Mouse (Mus musculus) MEL-GATA-1-ER (cell line): ENCODE data around the gene Sec22a.

Source experiments
- DNase-seq: peaks from one replicate; pipeline ENCODE4 v3.0.0-alpha.2; 2012; ENCODE audit warnings: low read depth; ENCODE audit errors: extremely low read depth

Sec22a gene

DNA sequence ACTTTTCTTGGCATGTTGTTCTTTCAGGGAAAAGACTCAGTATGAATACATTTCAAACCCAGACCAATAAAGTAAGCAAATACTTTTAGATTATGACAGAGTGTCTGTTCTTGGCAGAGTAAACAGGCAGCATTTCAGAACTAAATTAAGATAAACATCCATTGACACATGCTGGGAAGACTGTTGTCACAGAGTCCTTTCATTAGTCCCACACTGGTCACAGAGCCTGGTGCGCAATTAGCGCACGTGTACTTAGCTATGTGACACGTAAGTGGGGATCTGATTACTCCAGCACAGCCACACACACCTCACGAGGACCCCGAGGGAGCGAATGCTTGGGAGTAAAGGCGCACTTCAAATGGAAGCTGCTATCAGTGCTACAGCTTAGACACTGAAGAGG lies 52.1 kb downstream of the Sec22a start:
- DNase-seq: no peak

DNA sequence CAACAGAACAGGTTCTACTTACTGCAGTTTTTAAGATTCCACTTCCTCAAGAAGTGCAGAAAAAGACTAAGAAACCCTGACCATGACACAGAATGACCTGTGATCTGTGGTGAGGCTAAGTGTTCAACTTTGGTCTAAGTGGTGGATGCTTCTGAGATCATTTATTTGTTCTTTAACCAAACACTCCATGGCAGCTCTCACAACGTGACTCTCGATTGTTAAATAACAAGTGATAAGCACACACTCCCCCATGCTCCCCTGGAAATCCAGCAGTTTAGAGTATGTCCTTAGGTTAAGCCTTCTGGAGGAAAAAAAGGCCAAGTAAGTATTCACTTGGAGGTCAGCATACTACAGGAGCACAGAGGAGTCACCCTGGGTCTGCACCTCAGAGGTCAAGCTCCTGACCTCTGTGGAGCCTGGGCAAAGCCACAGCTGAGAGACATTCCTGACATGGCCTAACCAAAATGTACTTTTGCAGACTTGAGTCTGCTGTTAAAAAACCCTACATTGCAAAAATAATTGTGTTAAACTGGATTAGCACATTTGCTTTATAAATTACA lies 53.1 kb downstream of the Sec22a start:
- DNase-seq: no peak

DNA sequence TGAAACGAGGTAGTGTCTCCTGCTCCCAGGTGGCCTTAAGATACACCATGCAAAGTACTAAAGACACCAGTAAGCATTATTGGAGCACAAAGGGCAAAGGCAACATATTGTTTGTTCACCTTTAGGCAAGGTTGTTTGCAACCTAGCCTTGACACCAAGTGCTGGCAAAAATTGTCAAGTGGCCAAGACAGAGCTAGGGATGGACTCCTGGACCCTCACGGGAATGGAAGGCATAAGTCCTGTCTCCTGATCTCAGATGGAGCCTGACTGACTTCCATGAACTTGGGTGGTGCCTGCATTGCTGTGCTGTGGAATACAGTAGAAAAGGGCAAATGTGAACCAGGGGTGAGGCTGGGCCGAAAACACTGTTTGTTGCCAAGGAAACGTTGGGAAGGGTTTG lies 54.1 kb downstream of the Sec22a start:
- no peak for DNase-seq

GRCm38 (mm10) chr16:35308486-35309143 lies 55.1 kb downstream of the Sec22a start:
- DNase-seq: no peak

DNA sequence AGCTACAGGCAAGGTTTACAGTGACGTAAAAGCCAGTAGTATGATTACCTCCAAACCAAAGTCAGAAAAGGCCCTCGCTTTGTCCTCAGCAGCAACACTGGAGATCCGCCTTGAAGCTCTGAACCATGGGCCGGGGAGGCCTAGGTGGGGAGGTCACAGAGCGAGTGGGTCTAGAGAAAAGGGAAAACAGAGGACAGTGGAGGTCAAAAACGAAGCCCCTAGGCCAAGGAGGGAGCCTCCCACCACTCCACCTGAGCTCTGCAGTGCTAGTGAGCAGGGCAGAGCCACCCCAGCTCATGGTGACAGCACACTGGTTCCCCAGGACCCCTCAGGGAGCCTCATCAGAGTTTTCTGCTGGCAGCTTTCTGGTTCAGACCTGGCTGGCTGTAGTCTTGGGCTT lies 55.7 kb downstream of the Sec22a start:
- no peak for DNase-seq

DNA sequence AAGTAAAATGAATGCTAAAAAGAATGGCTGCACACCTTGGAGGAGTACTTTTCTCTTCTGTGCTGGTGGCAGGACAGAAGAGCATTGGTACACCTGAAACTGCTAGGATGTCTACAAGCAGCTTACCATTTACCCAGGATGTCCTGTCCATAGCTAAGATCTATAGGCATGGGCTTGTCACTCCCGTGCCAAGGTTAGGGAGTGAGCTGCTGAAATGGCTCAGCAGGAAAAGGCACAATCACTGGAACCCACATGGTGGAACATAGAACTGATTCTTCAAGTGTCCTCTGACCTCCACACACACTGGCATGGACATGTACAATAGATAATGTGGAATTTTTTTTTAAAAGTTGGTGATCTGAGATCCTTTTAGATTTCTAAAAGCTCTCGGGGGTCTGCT lies 56.4 kb downstream of the Sec22a start:
- DNase-seq: no peak

- DNase-seq: no peak
These were observed 57.1 kb downstream of the Sec22a start for GRCm38 (mm10) chr16:35306631-35307030.

DNA sequence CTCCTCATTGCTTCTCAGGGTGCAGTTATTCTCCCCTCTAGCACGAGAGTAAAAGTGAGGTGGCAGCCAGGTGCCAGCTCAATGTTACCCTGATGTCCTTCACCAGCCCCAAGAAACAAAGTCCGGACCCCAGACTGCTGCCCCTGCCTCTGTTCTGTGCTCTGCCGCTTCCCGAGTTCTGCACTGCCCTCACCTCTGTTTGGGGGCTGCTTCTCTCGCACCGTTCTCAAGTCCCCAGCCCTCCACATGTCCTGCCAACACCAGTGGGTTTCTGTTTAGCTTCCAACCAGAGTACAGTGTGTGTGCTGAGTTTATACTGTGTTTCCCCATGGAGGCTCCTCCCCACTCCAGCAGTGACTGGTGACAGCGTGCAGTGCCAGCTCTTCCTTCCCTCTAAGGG lies 58.5 kb downstream of the Sec22a start:
- no peak for DNase-seq

GRCm38 (mm10) chr16:35304416-35304815 lies 59.3 kb downstream of the Sec22a start:
- DNase-seq: no peak

DNA sequence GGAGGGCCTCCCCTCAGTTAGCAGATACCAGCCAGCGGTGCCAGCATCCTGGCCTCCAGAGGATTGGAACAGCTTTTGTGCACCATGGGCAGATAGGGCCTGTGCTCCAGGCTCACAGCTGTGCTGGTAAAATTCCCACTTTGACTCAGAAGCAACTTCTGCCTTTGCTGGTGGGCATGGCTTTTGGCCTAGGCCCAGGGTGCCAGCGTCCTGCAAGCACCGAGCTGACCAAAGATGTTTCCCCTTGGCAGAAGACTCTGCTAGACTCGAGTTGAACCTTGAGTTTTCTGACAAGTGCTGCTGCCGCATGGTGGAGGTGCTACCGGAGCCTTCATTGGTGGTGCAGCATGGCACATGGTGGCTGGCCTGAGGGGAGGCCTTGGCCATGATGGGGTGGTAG lies 60.0 kb downstream of the Sec22a start:
- DNase-seq: no peak

DNA sequence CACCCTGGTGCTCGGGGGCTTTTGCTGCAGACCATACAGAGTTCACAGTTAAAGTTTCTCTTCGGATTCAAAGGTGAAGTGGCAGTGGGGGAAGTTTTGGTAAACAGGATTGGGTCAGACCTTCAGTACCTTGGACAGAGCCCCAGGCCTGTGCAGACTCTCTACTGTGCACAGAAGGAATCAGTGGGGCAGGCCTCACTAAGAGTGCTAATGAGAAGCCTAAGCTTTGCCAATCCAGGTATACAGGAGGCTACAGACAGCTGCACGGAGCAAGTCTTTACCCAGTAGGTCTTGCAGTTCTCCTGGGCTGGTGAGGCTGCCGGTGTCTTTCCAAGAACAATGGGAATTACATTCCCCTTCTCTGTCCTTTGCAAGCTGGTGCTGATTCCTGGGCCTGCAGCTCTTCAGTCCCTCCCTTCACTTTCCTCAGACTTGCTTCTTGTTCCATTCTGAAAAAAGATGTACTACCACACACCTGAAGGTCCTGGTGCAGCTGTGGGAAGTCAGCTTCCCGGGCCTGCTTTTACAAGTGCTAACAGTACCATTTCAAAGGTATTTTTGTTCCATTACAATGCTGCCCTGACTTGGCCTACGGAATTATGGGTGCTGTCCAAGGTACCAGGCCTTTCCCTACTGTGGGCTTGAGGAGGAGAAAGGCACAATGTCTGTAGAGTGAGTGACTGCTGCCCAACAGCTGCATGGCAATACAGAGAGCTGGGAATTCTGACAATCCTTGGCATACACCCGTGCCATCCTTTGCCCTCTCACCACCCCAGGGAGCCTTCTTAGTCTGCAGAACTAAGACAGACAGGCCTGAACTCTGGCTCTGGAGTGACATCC lies 61.1 kb downstream of the Sec22a start:
- no peak for DNase-seq

- DNase-seq: no peak
These were observed 63.6 kb downstream of the Sec22a start for GRCm38 (mm10) chr16:35300156-35300555.

GRCm38 (mm10) chr16:35297786-35298185 lies 65.9 kb downstream of the Sec22a start:
- DNase-seq: no peak

- DNase-seq: no peak
These were observed 76.5 kb downstream of the Sec22a start for GRCm38 (mm10) chr16:35287244-35287643.

DNA sequence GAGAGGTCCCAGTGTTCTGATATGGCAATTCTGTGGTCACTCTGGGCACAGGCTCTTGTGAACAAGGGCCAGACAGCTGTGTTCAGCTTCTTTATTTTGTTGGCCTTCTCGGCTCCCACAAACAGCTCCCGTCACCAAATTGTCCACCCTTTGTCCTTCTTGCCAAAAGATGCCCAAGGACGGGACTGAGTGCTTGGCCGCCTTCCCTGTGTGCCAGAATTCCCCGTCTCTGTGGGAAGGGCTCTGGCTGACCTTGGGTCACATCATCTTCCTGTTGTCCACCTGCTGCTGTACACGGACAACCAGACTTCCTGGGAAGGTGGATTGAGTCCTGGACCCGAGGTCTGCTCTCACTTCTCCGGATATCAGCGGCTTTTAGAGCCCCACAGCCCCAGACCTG lies 77.9 kb downstream of the Sec22a start:
- no peak for DNase-seq

DNA sequence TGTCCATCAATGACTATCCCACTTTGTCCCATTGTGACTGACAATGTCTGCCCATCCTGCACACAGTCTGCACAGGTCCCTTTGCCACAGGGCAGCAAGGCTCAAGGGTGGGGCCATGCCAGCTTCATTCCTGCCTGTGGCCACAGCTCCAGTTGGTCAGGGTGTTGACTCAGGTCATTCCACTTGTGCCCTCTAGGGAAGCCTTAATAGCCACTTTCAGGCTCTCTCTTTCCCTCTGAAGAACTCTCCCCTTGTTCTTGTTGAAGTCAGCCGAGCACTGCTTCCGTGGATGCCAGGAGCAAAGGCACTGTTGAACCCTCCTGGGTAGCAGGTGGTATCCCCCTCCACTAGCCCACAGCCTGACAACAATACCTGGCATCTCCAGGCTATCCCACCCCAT lies 81.3 kb downstream of the Sec22a start:
- no peak for DNase-seq

DNA sequence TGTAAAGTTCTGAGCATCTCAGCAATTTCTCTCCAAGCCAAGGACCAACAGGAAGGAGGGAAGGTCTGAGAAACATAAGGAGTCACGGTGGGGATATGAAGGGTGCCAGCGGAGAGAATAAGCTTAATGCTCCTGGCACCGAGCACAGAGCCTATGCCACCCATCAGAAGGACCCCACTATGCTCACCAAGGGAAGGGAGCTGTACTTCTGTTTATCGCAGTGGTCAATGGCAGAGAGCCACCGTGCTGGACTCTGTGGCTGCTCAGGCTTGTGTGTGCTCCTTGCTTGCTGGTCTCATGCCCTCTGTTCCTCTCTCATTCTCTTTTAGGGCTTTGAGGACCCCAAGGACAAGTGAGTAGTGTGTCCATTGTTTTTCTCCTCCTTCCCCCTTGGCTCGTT lies 85.6 kb downstream of the Sec22a start:
- DNase-seq: no peak

DNA sequence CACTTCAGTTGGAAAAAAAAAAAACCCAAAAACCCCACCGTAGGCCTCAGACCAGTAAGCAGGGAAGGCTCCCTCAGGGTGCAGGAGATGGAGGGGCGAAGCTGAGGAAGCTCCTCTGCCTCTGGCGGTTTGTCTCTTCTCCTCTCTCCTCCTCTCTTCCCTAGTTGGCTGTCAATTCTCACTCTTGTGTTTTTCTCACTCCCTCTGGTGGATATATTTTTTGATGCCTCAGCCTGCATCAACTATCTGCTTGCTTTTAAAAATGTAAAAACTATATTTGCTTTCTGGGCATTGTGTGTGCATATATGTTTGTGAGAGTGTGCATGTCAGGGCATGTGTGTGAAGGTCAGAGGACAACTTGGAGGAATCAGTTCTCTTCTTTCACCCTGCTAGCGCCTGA lies 91.3 kb downstream of the Sec22a start:
- DNase-seq: no peak

- no peak for DNase-seq
These were observed 92.1 kb downstream of the Sec22a start for GRCm38 (mm10) chr16:35271572-35271971.

- DNase-seq: no peak
These were observed 92.8 kb downstream of the Sec22a start for GRCm38 (mm10) chr16:35270945-35271344.

DNA sequence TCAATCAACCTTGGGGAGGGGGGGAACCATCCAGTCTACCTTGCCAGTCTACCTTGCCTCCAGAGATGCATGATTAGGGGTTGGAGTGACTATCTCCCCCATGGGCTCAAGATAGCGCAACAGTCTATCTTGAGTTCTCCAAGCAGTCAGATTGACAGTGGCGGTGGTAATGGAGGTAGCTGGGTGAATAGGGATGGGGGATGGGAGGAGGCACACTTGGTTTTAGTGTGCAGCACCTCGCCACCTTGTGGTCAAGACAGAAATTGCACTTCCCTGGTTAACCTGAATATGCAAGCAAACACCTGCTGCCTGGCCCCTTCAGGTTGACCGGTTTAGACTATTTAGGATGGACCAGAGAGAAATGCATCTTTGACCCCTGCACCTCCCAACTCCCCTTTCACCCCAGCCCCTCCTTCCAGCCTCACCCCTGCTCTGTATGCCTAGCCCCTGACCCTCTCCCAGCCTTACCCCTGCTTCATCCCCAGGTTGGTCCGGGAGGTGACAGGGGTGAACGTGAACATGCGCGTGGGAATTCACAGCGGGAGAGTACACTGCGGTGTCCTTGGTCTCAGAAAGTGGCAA lies 93.3 kb downstream of the Sec22a start:
- no peak for DNase-seq
